Mouse (Mus musculus) hindlimb bud, embryonic 11.5 days (tissue): ENCODE data around the gene Plagl2.

Experiments used
- DNase-seq: peaks from one replicate; pipeline ENCODE4 v3.0.0-alpha.2; 2012; ENCODE audit warnings: low read depth, low spot score; ENCODE audit errors: extremely low spot score

The Plagl2 gene

GRCm38 (mm10) chr2:153198485-153198884 lies 42.7 kb downstream of the Plagl2 start:
- no peak for DNase-seq

DNA sequence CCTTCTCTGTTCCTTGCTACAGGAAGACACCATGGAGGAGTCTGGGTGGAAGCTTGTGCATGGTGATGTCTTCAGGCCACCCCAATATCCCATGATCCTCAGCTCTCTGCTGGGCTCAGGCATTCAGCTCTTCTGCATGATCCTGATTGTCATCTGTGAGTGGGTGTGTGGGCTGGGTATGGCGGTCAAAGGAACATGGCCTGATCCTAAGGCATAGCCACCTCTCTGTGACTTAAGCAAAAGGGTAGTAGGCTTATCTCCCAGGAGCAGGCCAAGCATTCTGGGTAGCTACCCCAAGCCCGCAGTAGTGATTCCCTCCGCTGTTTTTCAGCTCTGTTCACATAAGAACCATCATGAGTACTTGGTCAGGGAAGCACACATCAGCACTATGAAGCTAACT lies 47.0 kb downstream of the Plagl2 start:
- DNase-seq: no peak

DNA sequence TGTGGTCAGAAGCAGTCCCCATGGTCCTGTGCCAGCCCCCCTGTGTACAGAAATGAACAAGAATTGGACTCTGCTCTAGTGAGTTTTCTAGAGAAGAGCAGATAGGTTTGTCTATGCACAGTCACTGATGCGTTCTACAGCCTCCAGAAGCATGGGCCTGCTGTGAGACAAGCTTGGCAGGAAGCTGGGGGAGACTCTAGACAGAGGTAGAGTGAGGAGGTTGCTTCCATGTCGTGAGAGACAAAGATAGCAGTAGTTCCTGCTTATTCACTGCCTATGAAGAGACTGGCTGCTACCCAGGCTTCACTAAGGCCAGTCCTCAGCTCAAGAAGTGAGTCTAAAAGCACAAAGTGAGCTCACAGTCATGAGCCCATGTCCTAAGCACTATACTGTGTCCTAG lies 50.0 kb downstream of the Plagl2 start:
- DNase-seq: no peak

- no peak for DNase-seq
Observed at GRCm38 (mm10) chr2:153187848-153188247, 53.4 kb downstream of the Plagl2 start.

DNA sequence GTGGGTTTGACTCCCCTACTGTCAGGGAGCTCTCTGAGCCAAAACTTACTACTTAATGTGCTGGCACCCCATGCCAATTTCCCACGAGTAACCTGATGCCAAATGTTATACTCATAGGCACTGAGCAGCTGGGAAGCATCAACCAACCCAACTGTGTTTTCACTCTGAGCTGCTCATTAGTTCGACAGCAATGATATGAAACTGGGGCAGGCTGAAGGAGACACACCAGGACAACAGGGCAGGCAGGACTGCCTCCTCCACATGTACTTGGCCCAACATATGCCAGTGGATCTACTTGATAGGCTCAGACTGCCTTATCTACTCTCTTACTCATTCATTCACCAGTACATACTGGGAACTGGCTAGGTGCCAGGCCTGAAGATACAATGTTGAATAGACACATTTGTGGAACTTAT lies 55.0 kb downstream of the Plagl2 start:
- DNase-seq: no peak

- no peak for DNase-seq
Observed at GRCm38 (mm10) chr2:153179961-153180360, 61.3 kb downstream of the Plagl2 start.

DNA sequence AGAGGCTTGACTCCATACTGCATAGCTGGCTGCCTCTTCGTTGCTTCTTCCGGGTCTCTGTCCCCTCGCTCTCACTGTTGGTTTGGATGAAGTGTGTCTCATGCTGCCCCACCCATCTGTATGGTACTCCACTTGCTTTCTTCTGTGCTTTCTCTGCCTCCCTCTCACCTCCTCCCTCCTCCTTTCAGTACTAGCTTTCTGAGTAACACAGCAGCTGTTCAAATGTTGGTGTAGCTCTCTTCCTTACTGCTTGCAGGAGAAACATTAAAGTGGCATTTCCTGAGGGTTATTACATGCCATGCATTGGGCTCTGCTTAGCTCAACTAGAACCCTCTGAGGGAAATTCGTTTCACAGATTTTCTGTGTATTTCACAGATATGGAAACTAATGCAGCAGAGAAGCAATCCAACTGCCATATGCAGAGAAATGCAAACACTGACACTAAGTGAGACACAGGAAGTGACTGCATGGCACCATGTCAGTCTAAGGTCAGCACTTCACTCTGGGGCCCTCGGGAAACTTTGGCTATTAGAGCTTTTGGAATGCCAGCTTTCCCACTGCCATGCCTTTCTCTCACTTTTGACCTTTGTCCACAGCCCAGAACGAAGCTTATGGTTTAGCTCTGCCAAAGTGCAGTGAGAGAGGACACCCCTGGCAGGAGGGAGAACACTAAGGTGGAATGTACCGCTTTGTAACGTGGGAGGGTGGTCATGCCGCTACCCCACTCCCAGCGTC lies 61.9 kb downstream of the Plagl2 start:
- DNase-seq: no peak
